Mouse (Mus musculus) adrenal gland, adult 2 months (tissue): ENCODE measurements around the gene Dnajc6. TPM values are rescaled to one million over a fixed set of nuclear protein-coding genes. Genes with fewer than 3 reads are reported as not detected.

ENCODE experiments used
- DNase-seq: peaks from one replicate; pipeline ENCODE4 v3.0.0; 2021
- long read RNA-seq: library from polyadenylated mRNA; stranded (forward); transcript quantifications from one replicate; pipeline ENCODE4 v2.0.0, GENCODE M21; 2021
- polyA plus RNA-seq: library from polyadenylated mRNA; depleted of rRNA; stranded (reverse); fragments of >200 nt; gene quantifications from 2 replicates; pipeline ENCODE4 v1.2.3, GENCODE M21; 2012; rRNA removed
- total RNA-seq, 2 experiments: library from RNA; stranded (reverse); gene quantifications; 2 replicates each; pipeline ENCODE4 v1.2.3; 2021

The Dnajc6 gene
- 1 to 10 TPM; 3.3 to 6.1 TPM for total RNA-seq
- polyA plus RNA-seq: 0.91 and 1.3 TPM in 2 replicates
- long read RNA-seq: 0 reads

DNA sequence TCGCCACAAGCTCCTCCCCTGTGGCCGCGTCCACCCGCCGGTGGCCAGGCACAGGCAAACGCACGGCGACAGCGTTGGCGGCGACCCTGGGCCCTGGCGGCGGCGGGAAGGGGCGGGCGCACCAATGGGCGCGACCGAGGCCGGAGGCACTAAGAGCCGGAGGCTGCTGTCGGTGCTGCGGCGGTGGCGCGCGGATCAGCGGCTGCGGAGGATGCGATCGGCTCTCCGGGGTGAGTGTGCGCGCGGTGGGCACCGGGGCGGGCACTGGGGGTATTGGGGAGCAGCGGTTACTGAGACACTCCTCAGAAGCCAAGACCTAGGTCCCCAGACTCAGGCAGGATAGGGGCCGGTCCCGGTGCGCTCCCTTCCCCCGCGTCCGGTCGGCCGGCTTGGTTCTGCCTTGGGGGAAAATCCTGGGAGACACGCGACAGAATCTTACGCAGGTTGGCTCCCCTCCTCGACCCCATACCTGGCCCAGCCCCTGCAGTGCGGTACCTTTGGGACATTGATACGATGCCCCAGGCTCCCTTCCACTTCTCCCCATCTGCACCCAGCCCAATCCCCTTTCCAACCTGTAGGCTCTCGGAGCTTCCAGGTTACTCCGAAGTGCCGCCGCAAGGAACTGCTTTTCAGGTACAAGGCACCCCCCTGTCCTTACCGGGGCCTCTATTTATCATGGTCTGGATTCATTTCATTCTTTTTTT, at the start of gene Dnajc6:
Gene Dnajc6 (plus strand): TSS at position 115 of the 704 bp plus-strand sequence.
- peak; percentile 59 for DNase-seq

DNA sequence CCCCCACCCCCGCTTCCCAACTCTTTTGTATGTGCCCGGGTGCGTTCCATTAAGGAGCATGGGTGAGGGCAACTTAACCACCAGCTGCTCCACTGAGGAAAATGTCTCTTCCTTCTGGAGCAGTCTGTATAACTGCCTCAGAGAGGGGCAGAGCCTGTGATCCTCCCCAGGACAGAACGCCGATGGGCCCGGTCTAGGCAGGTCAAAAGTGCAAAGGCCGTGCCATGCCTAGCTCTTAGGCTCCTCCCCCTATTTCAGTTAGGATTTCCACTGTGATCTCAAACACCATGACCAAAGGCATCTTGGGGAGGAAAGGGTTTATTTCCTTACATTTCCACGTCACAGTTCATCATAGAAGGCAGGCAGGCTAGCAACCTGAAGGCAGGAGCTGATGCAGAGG, 47.7 kb upstream of the Dnajc6 start:
- DNase-seq: no peak

DNA sequence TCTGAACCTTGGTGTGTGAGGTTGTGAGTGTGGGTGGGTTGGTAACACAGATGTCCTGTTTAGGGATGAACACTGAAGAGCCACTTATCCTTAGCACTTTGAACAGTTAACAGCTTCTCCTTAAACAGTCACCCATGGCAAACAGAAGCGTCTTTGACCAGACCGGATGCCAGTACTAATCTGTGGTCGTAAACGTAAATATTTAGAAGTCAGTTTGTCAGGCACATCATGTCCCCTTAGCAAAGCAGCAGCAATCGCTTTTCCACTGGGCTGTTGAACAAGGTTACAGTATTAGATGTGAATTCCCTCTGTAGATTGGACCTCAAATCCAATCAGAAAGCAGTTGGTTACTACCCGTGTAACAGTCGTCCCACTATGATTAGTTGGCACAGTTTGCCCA, 47.1 kb upstream of the Dnajc6 start:
- DNase-seq: no peak

DNA sequence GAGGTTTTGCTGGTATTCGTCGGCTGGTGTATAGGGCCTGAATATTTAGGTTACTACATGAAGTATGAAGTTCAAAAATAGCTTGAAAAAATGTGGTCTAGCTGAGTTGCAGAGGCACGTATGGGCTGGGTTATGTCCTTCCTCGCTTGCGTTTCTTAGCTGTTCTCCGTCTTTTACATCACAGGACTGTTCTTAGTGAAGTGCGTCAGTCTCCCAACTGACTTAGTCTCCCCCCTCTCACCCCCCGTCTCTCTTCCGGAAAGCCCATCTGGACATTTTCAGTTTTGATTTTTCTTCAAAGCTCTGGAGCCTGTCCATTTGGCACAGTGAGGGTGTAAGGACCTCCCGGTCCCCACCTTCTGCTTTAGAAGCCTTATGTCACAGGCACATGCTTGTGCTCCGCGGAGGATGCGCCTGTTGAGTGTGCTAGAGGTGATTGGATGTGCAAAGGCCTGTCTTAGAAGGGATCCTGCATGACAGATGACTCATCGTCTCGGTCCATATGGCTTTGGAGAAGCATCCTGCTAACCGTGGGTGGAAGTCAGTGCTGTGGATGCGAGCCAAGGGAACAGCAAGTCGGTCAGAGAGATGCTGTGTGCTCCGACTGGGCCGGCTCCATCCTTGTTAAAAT, 46.2 kb upstream of the Dnajc6 start:
- DNase-seq: no peak

DNA sequence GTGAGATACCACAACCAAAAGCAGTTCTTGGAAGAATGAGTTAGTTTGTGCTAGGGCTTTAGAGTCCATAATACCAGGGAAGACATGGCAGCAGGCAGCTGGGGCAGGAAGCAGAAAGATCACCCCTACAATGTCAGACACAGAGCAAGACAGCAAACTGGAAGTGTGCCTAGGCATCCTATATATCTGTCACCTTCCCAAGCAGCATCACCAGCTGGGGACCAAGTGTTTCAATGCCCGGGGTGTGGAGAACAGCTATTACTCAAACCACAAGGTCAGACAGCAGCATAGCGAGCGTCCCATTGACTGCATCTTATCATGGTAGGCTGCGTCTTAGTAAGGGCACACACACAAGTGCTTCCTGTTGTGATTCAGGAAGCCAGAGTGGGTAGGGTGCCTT, 45.4 kb upstream of the Dnajc6 start:
- DNase-seq: no peak

DNA sequence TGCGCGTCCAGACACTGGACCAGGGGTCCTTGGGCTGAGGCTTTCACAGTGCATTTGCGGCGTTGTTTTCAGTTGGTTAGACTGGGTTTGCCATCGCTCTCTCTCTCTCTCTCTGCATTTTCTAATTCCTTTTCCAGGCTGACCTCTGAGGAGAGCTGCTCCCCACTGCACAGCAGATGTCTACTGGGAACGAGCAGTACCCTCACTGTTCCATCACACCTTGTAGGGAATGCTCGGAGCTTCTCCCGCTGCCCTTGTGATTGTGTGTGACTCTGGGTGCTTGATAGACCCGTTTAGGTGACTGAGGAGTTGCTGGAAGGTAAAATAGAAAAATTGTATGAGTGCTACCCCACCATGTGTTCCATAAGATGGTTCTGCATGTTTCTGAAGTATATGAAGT, 43.6 kb upstream of the Dnajc6 start:
- DNase-seq: no peak

DNA sequence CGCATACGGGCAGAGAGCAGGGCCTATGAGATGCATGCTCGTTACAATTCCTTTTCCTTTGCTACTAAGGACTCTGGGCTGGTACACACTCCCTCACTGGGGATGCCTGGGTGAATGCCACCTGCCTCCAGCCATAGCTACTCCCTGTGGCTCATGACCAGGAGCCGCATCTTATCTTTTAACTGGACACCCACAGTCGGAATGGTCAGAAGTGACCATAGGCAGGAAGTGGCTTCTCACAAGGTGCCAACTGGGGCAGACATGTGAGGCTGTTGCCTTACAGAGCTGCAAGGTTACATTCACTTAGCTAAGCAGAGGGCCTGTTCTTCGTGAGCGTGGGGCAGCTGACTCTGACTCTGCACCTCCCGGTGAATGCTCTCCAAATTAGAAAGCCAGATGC, 39.3 kb upstream of the Dnajc6 start:
- no peak for DNase-seq

DNA sequence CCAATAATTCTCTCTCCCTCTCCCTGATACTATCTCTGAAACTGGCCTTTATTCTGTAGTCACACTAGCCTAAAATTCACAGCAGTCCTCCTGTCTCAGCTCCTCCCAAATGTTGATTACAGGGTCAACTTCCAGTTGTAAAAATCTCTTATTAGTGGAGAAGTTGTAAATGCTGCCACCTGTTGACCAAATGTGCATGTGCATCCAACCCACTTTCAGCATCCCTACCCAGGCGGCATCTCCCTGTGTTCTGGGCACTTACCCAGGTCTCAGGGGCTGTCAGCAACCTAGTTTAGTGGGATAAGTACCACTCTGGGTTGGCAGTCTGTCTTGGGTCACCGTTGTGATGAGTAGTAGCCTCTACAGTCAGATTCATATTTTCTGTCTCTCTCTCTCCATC, 38.1 kb upstream of the Dnajc6 start:
- DNase-seq: peak; percentile 41

DNA sequence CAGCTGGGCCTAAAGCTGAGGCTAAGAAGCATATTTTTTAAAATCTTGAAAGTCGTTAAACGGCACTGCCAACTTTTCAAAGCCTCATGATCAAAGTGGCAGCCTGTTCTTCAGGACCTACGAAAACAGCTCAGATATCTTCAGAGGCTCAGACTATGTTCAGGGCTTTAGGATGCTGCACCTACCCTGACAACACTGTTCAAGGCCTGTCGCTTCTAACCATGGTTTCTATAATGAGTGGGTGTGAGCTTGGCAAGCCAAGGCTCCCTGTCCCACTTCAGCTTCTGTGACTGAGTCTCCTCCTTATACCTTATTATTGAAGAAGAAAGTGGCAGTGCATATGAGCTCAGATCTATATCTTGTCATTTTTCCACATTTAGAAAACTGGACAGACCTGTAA, 37.1 kb upstream of the Dnajc6 start:
- no peak for DNase-seq

DNA sequence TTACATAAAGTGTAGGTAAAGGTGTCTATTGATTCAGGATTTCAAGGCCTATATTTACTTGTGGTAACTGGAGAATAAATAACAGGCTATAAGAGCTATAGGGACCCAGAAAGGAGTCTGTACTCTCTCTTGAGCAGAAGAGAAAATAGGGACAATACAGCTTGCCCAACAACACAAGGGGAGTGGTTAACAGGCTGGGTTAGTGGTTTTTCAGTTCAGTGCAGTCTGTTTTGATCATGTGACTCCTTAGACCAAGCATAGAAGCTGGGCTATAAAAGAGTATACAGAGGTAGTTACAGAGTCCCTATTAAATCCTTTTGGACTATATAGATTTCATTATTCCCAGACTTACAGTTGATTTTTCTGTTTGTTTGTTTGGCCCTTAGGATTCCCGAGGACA, 36.3 kb upstream of the Dnajc6 start:
- no peak for DNase-seq

DNA sequence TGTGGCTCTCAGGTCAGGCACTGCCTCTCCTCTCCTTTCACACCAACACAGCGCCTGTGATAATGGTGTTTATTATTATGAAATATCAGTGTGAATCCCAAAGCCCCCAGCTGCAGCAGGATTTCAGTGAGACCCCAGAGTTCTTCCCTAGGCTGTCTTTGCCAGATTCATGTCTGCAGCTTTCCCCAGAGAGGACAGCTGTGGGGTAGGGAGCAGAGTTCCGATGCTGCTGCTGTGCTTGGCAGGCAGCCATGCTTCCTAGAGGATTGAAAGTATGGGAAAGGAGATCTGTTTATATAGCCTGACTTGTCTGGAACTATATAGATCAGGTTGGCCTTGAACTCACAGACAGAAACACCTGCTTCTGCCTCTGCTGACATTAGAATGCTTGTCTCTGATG, 34.4 kb upstream of the Dnajc6 start:
- DNase-seq: no peak

DNA sequence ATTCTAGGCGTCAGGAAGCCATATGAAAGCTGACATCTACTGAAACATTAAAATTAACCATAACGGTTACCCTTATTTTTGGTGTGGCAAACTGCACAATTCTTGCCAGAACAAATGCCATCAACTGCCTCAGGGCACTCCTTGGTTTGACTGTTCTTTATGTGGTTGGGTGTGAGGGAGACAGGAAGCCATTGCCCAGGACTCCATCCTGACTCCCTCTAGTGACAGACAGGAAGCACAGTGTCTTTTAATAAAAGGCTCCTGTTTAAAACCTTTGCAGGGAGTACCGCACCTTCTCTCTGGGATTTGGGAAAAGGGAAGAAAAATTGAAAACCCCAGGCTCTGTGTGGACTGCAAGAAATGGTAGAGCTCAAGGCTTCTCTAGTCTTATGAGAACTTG, 30.2 kb upstream of the Dnajc6 start:
- DNase-seq: no peak

DNA sequence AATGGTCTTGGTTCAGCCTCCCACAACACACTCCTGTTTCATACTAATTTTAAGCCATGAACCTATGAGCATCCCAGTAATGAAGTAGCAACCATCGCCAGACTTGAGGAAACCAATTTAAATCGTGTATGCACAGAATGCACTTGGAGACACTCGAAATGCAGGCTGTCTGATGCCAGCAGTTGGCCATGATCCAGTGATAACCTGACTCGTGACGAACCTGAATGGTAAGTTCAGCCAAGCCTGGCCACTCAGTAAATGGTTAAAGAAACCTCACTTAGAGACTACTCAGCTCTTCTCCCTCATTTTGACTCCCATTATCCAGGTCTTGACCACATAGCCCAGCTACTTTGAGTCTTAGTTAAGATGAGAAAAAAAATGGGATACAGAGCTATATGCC, 27.2 kb upstream of the Dnajc6 start:
- no peak for DNase-seq

DNA sequence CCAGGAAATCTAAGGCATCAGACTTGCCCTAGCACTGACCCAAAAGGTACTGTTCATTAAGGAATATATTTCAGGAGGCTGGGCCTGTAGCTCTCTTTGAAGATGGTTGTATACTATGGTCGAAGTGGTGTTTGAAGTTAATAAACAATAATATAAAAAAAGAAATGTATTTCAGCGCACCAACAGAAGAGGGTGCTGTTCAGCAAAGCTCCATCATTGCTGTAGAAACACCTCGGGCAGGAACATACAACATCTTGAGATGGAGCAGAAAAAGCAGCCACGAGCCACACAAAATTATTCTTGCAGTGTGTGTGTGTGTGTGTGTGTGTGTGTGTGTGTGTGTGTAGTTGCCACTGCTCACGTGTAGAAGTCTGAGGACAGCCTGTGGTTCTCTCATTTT, 25.9 kb upstream of the Dnajc6 start:
- no peak for DNase-seq

DNA sequence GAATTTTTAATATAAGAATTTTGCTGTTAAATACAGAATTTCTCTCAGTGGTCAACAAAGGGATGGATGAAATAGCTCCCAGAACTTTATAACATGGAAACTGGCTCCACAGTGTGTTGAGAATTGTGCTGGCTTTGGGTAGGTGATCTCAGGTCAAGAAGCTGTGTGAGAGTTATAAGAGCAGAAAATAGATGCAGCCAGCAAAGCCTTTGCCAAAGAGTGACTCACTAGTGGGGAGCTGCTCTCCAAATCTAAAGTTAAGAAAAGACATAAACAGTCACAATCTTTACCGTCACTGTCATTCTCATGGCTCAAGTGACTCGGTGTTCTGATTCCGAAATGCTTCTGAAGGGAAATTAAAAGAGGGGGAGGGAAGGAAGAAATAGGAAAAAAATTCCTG, 23.7 kb upstream of the Dnajc6 start:
- DNase-seq: no peak

DNA sequence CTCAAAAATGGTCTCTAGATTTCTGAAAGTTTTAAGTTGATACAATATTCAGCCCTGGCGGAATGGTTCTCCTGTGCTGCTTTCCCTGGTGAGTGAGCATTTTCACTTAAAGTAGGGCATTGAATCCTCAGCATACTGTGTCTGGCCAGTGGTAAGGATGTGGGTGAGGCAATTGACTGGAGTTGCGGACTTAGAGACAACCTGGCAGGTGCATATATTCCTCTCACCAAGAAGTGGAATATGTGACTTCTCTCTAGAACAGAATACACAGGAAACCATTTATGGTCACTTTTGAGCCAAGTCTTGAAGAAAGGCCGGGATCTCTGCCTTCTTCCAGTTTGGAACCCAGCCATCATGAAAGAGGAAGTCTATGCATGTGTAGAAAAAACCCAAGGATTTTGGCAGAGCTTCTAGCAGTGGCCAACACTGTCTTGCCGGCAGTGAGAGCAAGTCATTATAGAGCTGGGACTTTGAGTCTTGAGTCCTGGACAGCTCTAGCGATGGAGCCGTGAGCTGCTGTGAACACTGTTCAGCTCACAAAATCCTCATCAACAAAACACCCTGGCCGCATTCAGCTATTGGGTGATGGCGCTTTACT, 6.0 kb upstream of the Dnajc6 start:
- DNase-seq: no peak

DNA sequence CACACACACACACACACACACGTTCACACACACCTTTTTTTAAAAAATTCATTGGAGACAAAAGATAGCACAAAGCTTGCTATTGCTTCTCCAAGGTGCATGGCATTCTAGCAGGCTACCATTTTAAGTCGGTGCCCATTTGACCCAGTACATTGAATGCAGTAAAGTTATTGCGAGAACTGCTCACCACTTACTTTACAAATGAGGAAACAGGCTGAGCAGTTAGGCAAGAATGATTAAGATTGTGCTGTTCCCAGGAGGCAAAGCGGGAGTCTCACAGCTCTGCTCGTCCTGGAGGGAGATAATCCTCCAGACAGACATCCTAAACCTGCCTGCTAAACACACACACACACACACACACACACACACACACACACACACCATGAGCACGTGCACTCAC, 4.7 kb upstream of the Dnajc6 start:
- DNase-seq: no peak

DNA sequence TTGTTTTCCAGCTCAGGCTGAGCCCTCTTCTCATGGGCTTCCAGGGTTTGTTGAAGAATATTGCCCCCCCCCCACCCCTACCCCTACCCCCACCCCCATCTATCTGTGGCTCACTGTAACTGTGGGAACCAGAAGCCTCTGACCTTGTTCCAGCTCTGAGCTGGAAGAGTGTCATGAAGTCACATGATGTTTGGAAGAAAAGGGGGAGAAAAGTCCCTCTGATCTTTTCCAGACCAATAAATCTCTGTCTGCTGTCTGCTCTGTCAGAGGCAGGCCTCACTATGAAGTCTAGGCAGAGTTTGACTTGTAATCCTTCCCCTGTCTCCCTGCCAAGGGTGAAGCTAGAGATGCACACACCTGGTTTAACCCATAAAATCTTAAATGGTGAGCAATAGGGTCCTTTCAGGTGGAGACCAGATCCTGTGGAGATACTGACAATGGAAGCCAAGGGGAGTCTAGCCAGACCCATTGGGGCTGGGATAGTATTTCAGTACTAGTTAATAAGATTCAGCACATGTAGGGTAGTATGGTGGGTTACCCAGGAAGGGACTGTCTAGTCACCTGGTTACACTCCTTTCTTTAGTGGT, 2.7 kb upstream of the Dnajc6 start:
- DNase-seq: peak; percentile 52

DNA sequence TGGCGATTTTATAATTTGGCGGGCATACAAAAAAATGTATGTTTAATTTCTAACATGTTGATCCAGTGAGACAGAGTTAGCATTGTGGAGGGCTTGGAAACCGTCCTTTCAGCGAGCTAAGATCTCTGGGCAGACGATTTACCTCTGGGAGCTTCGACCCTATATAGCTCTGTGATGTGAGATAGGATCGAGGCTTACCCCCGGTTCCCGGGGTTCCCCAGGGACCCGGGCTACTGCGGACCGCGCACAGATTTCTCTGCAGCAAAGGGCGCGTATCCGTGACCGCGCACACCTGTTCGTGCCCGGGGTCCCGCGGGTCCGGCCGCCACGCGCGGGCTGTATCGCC, 287 bp upstream of the Dnajc6 start:
- DNase-seq: no peak

DNA sequence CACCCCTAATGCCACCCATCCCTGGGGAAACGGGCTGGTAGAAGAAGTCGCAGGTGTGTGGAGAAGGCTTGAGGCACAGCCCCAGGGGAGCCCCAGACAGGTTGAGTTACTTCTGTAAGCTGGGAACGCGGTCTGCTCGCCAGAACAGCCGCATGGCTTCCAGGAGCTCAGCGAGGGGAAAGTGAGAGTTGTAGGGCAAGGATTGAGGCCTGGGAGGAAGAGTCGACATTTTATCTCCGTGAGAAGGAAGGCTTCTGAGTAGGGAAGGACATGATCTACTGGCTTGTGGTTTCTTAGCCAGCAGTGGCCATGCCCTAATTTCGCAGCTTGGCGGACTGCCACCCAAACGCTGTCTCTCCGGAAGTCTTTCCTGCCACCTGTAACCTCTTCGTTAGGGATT, 888 bp downstream of the Dnajc6 start:
- DNase-seq: peak; percentile 70

DNA sequence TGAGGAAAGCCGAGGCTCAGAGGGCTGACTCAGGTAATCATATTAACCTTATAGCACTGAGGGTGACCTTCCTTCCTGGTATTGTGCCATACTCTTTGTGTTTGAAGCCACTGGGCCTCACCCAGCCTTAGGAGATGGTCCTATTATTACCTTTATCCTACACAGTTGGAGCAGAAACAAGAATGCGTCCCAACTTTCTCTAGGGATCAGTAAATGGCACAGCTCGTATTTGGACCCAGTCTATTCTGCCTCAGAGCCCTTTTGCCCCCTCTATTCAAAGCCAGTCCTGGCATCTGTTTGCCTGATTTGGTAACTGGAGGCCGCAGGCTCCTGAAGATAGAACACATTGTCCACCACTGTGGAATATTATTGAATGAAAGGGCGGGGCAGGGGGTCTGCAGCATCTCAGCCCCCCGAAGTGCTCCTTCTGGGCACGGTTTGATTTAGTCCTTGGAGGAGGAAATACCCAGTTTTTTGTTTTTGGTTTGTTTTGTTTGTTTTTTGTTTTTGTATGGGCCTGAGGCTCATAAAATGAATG, 8.1 kb downstream of the Dnajc6 start:
- DNase-seq: no peak

DNA sequence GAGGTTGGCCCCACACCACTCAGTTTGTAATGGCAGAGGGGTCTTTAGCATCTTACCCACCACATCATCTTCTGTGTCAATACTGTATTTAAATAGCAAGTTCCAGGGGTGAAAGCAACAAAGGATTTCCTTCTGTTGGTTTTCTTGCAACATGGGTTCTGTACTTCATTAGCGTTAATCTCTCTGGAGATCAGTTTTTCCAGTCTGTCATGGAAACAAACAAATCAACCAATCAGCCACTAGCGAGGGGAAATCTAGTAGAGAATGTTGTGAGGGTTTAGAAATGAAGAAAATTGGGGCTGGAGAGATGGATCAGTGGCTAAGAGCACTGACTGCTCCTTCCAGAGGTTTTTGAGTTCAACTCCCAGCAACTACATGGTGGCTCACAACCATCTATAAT, 9.5 kb downstream of the Dnajc6 start:
- DNase-seq: no peak

DNA sequence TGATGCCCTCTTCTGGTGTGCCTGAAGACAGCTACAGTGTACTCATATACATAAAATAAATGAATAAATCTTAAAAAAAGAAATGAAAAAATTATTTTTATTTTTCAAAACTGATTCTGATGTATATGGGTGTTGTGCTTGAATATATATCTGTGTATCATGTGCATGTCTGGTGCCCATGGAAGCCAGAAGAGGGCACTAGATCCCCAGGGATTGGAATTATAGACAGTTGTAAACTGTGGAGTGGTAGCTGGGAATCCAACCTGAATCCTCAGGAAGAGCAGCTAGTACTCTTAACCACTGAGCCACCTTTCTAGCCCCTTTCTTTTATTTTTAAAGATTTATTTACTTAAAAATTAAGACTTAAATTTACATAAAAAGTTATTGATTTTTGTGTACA, 9.9 kb downstream of the Dnajc6 start:
- no peak for DNase-seq
